In the genomic region with DNA sequence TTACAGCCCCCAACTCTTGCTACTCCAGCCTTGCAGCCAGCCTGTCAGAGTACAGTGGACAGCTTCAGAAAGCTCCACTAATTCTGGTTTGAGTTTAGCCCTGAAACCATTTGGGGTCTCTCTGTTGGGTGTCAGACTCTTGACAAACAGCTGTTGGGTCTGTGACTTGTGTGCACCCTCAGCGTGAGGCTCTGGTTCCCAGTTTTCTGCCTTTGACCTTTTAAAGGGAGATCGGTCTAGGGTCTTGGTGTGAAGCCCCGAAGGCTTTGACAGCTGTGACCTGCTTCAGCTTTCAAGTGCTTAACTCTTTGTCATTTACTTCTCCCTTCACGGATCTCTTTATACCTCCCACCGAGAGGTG, we compare ENCODE assay signal across 8 mouse cellular contexts.
DNase-seq lines count a peak whose midpoint lies in the region.

No protein-coding gene starts in this region.

- peak; percentile 20 for DNase-seq in kidney, adult 9 months
- no peak for DNase-seq in kidney, postnatal 10 days
- DNase-seq in embryo, embryonic 10 days (ENCODE audit: low spot score): peak; percentile 55
- peak; percentile 35 for DNase-seq in induced T-regulatory cell, adult 2 months (ENCODE audit: low read depth)
- DNase-seq in neural tube, embryonic 10.5 days (ENCODE audit: extremely low spot score, low spot score): peak; percentile 40
- no peak for DNase-seq in right cerebral cortex, adult 2 months (ENCODE audit: low spot score in 2 of 2)
- no peak for DNase-seq in right cerebral cortex, postnatal 36 days (ENCODE audit: low spot score in 2 of 2)
- no peak for DNase-seq in cerebellum, postnatal 4 days (ENCODE audit: low spot score in 2 of 2)

Comparison
In these comparisons a context has a peak if more than half of its experiments do, and no peak if none do; other contexts are left out.
1. DNase-seq: peak in kidney, adult 9 months (single experiment), embryo, embryonic 10 days (single experiment), induced T-regulatory cell, adult 2 months (single experiment) and neural tube, embryonic 10.5 days (single experiment); none in kidney, postnatal 10 days (single experiment), right cerebral cortex, adult 2 months (0 of 2), right cerebral cortex, postnatal 36 days (0 of 2) and cerebellum, postnatal 4 days (0 of 2).